Mouse (Mus musculus): ENCODE data around the gene Git1. TPM values are rescaled to one million over a fixed set of nuclear protein-coding genes. Genes with fewer than 3 reads are reported as not detected.

The Git1 gene
- polyA plus RNA-seq (2012; rRNA removed): 99.0 and 100 TPM in 2 replicates

- Histone ChIP-seq H3K36me3 (ENCODE audit: control insufficient read depth, insufficient read depth, low read length) (no peaks in the 10 kb centered on the region), H3K4me3 (ENCODE audit: control insufficient read depth, insufficient read depth, low read length) (peak within 1 kb of the TSS; percentile 72), H3K27me3 (ENCODE audit: control insufficient read depth, insufficient read depth, low read length) (no peaks in the 10 kb centered on the region; the same call in 1 of the 2 replicates), H3K27ac (ENCODE audit: control insufficient read depth, insufficient read depth, low read length) (peak within 1 kb of the TSS; percentile 2; the same call in 1 of the 2 replicates), H3K4me1 (replicated peaks; ENCODE audit: control insufficient read depth, insufficient read depth, low read length) (peaks cover 41% of the 10 kb centered on the region)
- 3% methylated on average over 73 of the region's 74 CpGs for WGBS
- no peak for TF ChIP-seq POLR2A (IDR thresholded peaks at IDR 0.05; ENCODE audit: control insufficient read depth, extremely low read depth, insufficient read depth, low read length, poor library complexity)
- no peak for TF ChIP-seq CTCF (IDR thresholded peaks at IDR 0.05; ENCODE audit: borderline replicate concordance, control insufficient read depth, extremely low read depth, insufficient read depth, low read length, poor library complexity)
- peak; percentile 54 for DNase-seq
These were observed at the start of gene Git1 for GRCm38 (mm10) chr11:77493512-77494343. Git1 (plus strand) TSS chr11:77493562.

GRCm38 (mm10) chr11:77444939-77445338 lies 48.4 kb upstream of the Git1 start:
- Histone ChIP-seq H3K27ac (ENCODE audit: control insufficient read depth, insufficient read depth, low read length) (no peak overlapping the region), H3K27me3 (ENCODE audit: control insufficient read depth, insufficient read depth, low read length) (no peaks in the 10 kb centered on the region), H3K4me3 (ENCODE audit: control insufficient read depth, insufficient read depth, low read length) (no peak overlapping the region), H3K36me3 (ENCODE audit: control insufficient read depth, insufficient read depth, low read length) (peaks cover 43% of the 10 kb centered on the region), H3K4me1 (replicated peaks; ENCODE audit: control insufficient read depth, insufficient read depth, low read length) (no peaks in the 10 kb centered on the region; the same call in 1 of the 2 replicates)
- 82% methylated on average over 2 of the region's 2 CpGs for WGBS
- TF ChIP-seq CTCF (IDR thresholded peaks at IDR 0.05; ENCODE audit: borderline replicate concordance, control insufficient read depth, extremely low read depth, insufficient read depth, low read length, poor library complexity): no peak
- no peak for TF ChIP-seq POLR2A (IDR thresholded peaks at IDR 0.05; ENCODE audit: control insufficient read depth, extremely low read depth, insufficient read depth, low read length, poor library complexity)
- DNase-seq: no peak

- Histone ChIP-seq H3K4me1 (replicated peaks; ENCODE audit: control insufficient read depth, insufficient read depth, low read length) (no peaks in the 10 kb centered on the region; the same call in 1 of the 2 replicates), H3K27ac (ENCODE audit: control insufficient read depth, insufficient read depth, low read length) (no peak overlapping the region), H3K27me3 (ENCODE audit: control insufficient read depth, insufficient read depth, low read length) (no peaks in the 10 kb centered on the region), H3K4me3 (ENCODE audit: control insufficient read depth, insufficient read depth, low read length) (no peak overlapping the region), H3K36me3 (ENCODE audit: control insufficient read depth, insufficient read depth, low read length) (peaks cover 35% of the 10 kb centered on the region)
- no peak for TF ChIP-seq POLR2A (IDR thresholded peaks at IDR 0.05; ENCODE audit: control insufficient read depth, extremely low read depth, insufficient read depth, low read length, poor library complexity)
- peak; percentile 43; the same call in 1 of the 2 replicates for TF ChIP-seq CTCF (IDR thresholded peaks at IDR 0.05; ENCODE audit: borderline replicate concordance, control insufficient read depth, extremely low read depth, insufficient read depth, low read length, poor library complexity)
- WGBS: 10% methylated on average over 6 of the region's 6 CpGs
- DNase-seq: peak; percentile 68
These were observed 46.7 kb upstream of the Git1 start for GRCm38 (mm10) chr11:77446628-77447041.

- H3K27me3 ChIP-seq (ENCODE audit: control insufficient read depth, insufficient read depth, low read length): no peaks in the 10 kb centered on the region
- H3K4me3 ChIP-seq (ENCODE audit: control insufficient read depth, insufficient read depth, low read length): no peak overlapping the region
- H3K36me3 ChIP-seq (ENCODE audit: control insufficient read depth, insufficient read depth, low read length): peaks cover 45% of the 10 kb centered on the region
- WGBS: 94% methylated on average over 7 of the region's 7 CpGs
- H3K4me1 ChIP-seq (replicated peaks; ENCODE audit: control insufficient read depth, insufficient read depth, low read length): no peaks in the 10 kb centered on the region; the same call in 1 of the 2 replicates
- DNase-seq: no peak
- no peak for TF ChIP-seq CTCF (IDR thresholded peaks at IDR 0.05; ENCODE audit: borderline replicate concordance, control insufficient read depth, extremely low read depth, insufficient read depth, low read length, poor library complexity)
- H3K27ac ChIP-seq (ENCODE audit: control insufficient read depth, insufficient read depth, low read length): no peak overlapping the region
These were observed 44.1 kb upstream of the Git1 start for GRCm38 (mm10) chr11:77449224-77449623.

- Histone ChIP-seq H3K27me3 (ENCODE audit: control insufficient read depth, insufficient read depth, low read length) (no peaks in the 10 kb centered on the region), H3K36me3 (ENCODE audit: control insufficient read depth, insufficient read depth, low read length) (peaks cover 51% of the 10 kb centered on the region), H3K4me3 (ENCODE audit: control insufficient read depth, insufficient read depth, low read length) (no peak overlapping the region), H3K4me1 (replicated peaks; ENCODE audit: control insufficient read depth, insufficient read depth, low read length) (no peaks in the 10 kb centered on the region; the same call in 1 of the 2 replicates), H3K27ac (ENCODE audit: control insufficient read depth, insufficient read depth, low read length) (no peak overlapping the region)
- no peak for DNase-seq
- 96% methylated on average over 2 of the region's 2 CpGs for WGBS
- TF ChIP-seq POLR2A (IDR thresholded peaks at IDR 0.05; ENCODE audit: control insufficient read depth, extremely low read depth, insufficient read depth, low read length, poor library complexity) (no peak), CTCF (IDR thresholded peaks at IDR 0.05; ENCODE audit: borderline replicate concordance, control insufficient read depth, extremely low read depth, insufficient read depth, low read length, poor library complexity) (no peak)
These were observed 41.7 kb upstream of the Git1 start for GRCm38 (mm10) chr11:77451670-77452069.

GRCm38 (mm10) chr11:77453388-77453787 lies 40.0 kb upstream of the Git1 start:
- Histone ChIP-seq H3K36me3 (ENCODE audit: control insufficient read depth, insufficient read depth, low read length) (peaks cover 51% of the 10 kb centered on the region), H3K27me3 (ENCODE audit: control insufficient read depth, insufficient read depth, low read length) (no peaks in the 10 kb centered on the region), H3K4me3 (ENCODE audit: control insufficient read depth, insufficient read depth, low read length) (no peak overlapping the region), H3K27ac (ENCODE audit: control insufficient read depth, insufficient read depth, low read length) (no peak overlapping the region), H3K4me1 (replicated peaks; ENCODE audit: control insufficient read depth, insufficient read depth, low read length) (no peaks in the 10 kb centered on the region)
- WGBS: 100% methylated on average over 2 of the region's 2 CpGs
- no peak for DNase-seq
- TF ChIP-seq CTCF (IDR thresholded peaks at IDR 0.05; ENCODE audit: borderline replicate concordance, control insufficient read depth, extremely low read depth, insufficient read depth, low read length, poor library complexity): no peak
- TF ChIP-seq POLR2A (IDR thresholded peaks at IDR 0.05; ENCODE audit: control insufficient read depth, extremely low read depth, insufficient read depth, low read length, poor library complexity): no peak

Data from thymus, adult 2 months (tissue).